Mouse (Mus musculus): ENCODE data around the gene Olfr91. TPM values are rescaled to one million over a fixed set of nuclear protein-coding genes. Genes with fewer than 3 reads are reported as not detected.

The Olfr91 gene
- polyA plus RNA-seq, 1 experiment from 2014 or later = not detected

Other genes starting within 250 kb of the Olfr91 start
- gene Trim15, start 231.1 kb downstream of the Olfr91 start, polyA plus RNA-seq (2015; fragmentation: Nextera tagmentation; extraction: Ambion mirVana) = 4.6 and 6.1 TPM in 2 replicates
- gene Trim10, start 228.7 kb downstream of the Olfr91 start, polyA plus RNA-seq (2015; fragmentation: Nextera tagmentation; extraction: Ambion mirVana) = 4.8 and 5.2 TPM in 2 replicates
- 0.78 and 1.2 TPM in 2 replicates for gene Trim40, start 208.2 kb downstream of the Olfr91 start, polyA plus RNA-seq (2015; fragmentation: Nextera tagmentation; extraction: Ambion mirVana)
- gene Trim31, start 200.2 kb downstream of the Olfr91 start, polyA plus RNA-seq (2015; fragmentation: Nextera tagmentation; extraction: Ambion mirVana) = 43.1 and 47.6 TPM in 2 replicates
- gene Rnf39, start 155.4 kb downstream of the Olfr91 start, polyA plus RNA-seq (2015; fragmentation: Nextera tagmentation; extraction: Ambion mirVana) = 1.7 and 1.8 TPM in 2 replicates
- gene Ppp1r11, start 146.5 kb downstream of the Olfr91 start, polyA plus RNA-seq (2015; fragmentation: Nextera tagmentation; extraction: Ambion mirVana) = 95.4 and 99.5 TPM in 2 replicates
- 69.5 and 76.3 TPM in 2 replicates for gene Znrd1, start 139.7 kb downstream of the Olfr91 start, polyA plus RNA-seq (2015; fragmentation: Nextera tagmentation; extraction: Ambion mirVana)
- gene Znrd1as, start 139.7 kb downstream of the Olfr91 start, polyA plus RNA-seq (2015; fragmentation: Nextera tagmentation; extraction: Ambion mirVana) = 6.3 TPM in 2 replicates
- not detected in 2 replicates for gene 2410137M14Rik, start 117.0 kb downstream of the Olfr91 start, polyA plus RNA-seq (2015; fragmentation: Nextera tagmentation; extraction: Ambion mirVana)
- gene H2-M5, start 108.7 kb downstream of the Olfr91 start, polyA plus RNA-seq (2015; fragmentation: Nextera tagmentation; extraction: Ambion mirVana) = 0.24 and 0.28 TPM in 2 replicates
- gene Zfp57, start 97.1 kb downstream of the Olfr91 start, polyA plus RNA-seq (2015; fragmentation: Nextera tagmentation; extraction: Ambion mirVana) = 49.9 and 57.6 TPM in 2 replicates
- gene Mog, start 74.9 kb downstream of the Olfr91 start, polyA plus RNA-seq (2015; fragmentation: Nextera tagmentation; extraction: Ambion mirVana) = 0.13 and 0.14 TPM in 2 replicates
- 6.0 and 7.6 TPM in 2 replicates for gene Gabbr1, start 52.3 kb downstream of the Olfr91 start, polyA plus RNA-seq (2015; fragmentation: Nextera tagmentation; extraction: Ambion mirVana)
- 0.08 TPM in 1 of 2 replicates, not detected in the other for gene Olfr90, start 9.8 kb downstream of the Olfr91 start, polyA plus RNA-seq (2015; fragmentation: Nextera tagmentation; extraction: Ambion mirVana)
- not detected in 2 replicates for gene Olfr92, start 21.8 kb upstream of the Olfr91 start, polyA plus RNA-seq (2015; fragmentation: Nextera tagmentation; extraction: Ambion mirVana)
- gene Olfr93, start 63.2 kb upstream of the Olfr91 start, polyA plus RNA-seq (2015; fragmentation: Nextera tagmentation; extraction: Ambion mirVana) = not detected in 2 replicates
- gene Ubd, start 95.6 kb upstream of the Olfr91 start, polyA plus RNA-seq (2015; fragmentation: Nextera tagmentation; extraction: Ambion mirVana) = not detected in 2 replicates
- gene Olfr94, start 102.7 kb upstream of the Olfr91 start, polyA plus RNA-seq (2015; fragmentation: Nextera tagmentation; extraction: Ambion mirVana) = not detected in 2 replicates
- not detected in 2 replicates for gene Olfr95, start 114.8 kb upstream of the Olfr91 start, polyA plus RNA-seq (2015; fragmentation: Nextera tagmentation; extraction: Ambion mirVana)
- not detected in 2 replicates for gene Olfr96, start 121.9 kb upstream of the Olfr91 start, polyA plus RNA-seq (2015; fragmentation: Nextera tagmentation; extraction: Ambion mirVana)
- not detected in 2 replicates for gene Olfr97, start 139.1 kb upstream of the Olfr91 start, polyA plus RNA-seq (2015; fragmentation: Nextera tagmentation; extraction: Ambion mirVana)
- not detected in 2 replicates for gene Olfr98, start 165.5 kb upstream of the Olfr91 start, polyA plus RNA-seq (2015; fragmentation: Nextera tagmentation; extraction: Ambion mirVana)
- gene H2-M3, start 171.9 kb upstream of the Olfr91 start, polyA plus RNA-seq (2015; fragmentation: Nextera tagmentation; extraction: Ambion mirVana) = 4.8 and 4.9 TPM in 2 replicates
- 0.10 TPM in 1 of 2 replicates, not detected in the other for gene Olfr99, start 185.2 kb upstream of the Olfr91 start, polyA plus RNA-seq (2015; fragmentation: Nextera tagmentation; extraction: Ambion mirVana)
- gene Olfr101, start 206.0 kb upstream of the Olfr91 start, polyA plus RNA-seq (2015; fragmentation: Nextera tagmentation; extraction: Ambion mirVana) = not detected in 2 replicates
- gene Olfr102, start 218.8 kb upstream of the Olfr91 start, polyA plus RNA-seq (2015; fragmentation: Nextera tagmentation; extraction: Ambion mirVana) = not detected in 2 replicates
- not detected in 2 replicates for gene Olfr103, start 241.4 kb upstream of the Olfr91 start, polyA plus RNA-seq (2015; fragmentation: Nextera tagmentation; extraction: Ambion mirVana)

Data from intestine, embryonic 15.5 days (tissue).